Mouse (Mus musculus) megakaryocyte progenitor cell, adult 5-6 weeks (primary cell): ENCODE results near the gene Fmnl3. TPM values are rescaled to one million over a fixed set of nuclear protein-coding genes. Genes with fewer than 3 reads are reported as not detected.

Experiments used
- total RNA-seq, 2 experiments: library from RNA; stranded (forward) in 1 of 2; stranded (reverse) in 1 of 2; fragments of 157-497, 149-512 nt in 1 of 2; fragments of 200-1000 nt in 1 of 2; gene quantifications; 2 replicates each; pipeline versions ENCODE4 v1.2.3 to v1.2.4; 2015 to 2017

Fmnl3 gene
- total RNA-seq, 2 experiments from 2014 or later, result 11.4 to 17.2 TPM

Other genes with a start within 250 kb of the Fmnl3 start
- 0.27 TPM in 1 of 2 replicates, not detected in the other for gene Spats2, start 244.6 kb downstream of the Fmnl3 start, total RNA-seq (2015)
- gene Spats2, start 244.6 kb downstream of the Fmnl3 start, total RNA-seq (2017), result 0.25 and 0.44 TPM in 2 replicates
- not detected in 2 replicates for gene Kcnh3, start 145.6 kb downstream of the Fmnl3 start, total RNA-seq (2015)
- gene Kcnh3, start 145.6 kb downstream of the Fmnl3 start, total RNA-seq (2017), result not detected in 2 replicates
- gene Mcrs1, start 118.5 kb downstream of the Fmnl3 start, total RNA-seq (2015), result 37.8 and 41.4 TPM in 2 replicates
- gene Mcrs1, start 118.5 kb downstream of the Fmnl3 start, total RNA-seq (2017), result 28.2 and 39.7 TPM in 2 replicates
- gene Prpf40b, start 75.4 kb downstream of the Fmnl3 start, total RNA-seq (2015), result 7.8 and 11.0 TPM in 2 replicates
- gene Prpf40b, start 75.4 kb downstream of the Fmnl3 start, total RNA-seq (2017), result 8.1 and 10.3 TPM in 2 replicates
- not detected in 2 replicates for gene Fam186b, start 74.6 kb downstream of the Fmnl3 start, total RNA-seq (2015)
- not detected in 2 replicates for gene Fam186b, start 74.6 kb downstream of the Fmnl3 start, total RNA-seq (2017)
- 381 and 438 TPM in 2 replicates for gene Tmbim6, start 22.4 kb upstream of the Fmnl3 start, total RNA-seq (2015)
- gene Tmbim6, start 22.4 kb upstream of the Fmnl3 start, total RNA-seq (2017), result 164 and 187 TPM in 2 replicates
- 4.0 and 9.7 TPM in 2 replicates for gene Nckap5l, start 87.3 kb upstream of the Fmnl3 start, total RNA-seq (2015)
- 0.17 and 2.2 TPM in 2 replicates for gene Nckap5l, start 87.3 kb upstream of the Fmnl3 start, total RNA-seq (2017)
- 3.9 and 5.6 TPM in 2 replicates for gene Bcdin3d, start 104.2 kb upstream of the Fmnl3 start, total RNA-seq (2015)
- gene Bcdin3d, start 104.2 kb upstream of the Fmnl3 start, total RNA-seq (2017), result 3.7 and 6.2 TPM in 2 replicates
- gene Faim2, start 157.7 kb upstream of the Fmnl3 start, total RNA-seq (2015), result 0.39 and 0.56 TPM in 2 replicates
- 0.10 and 0.17 TPM in 2 replicates for gene Faim2, start 157.7 kb upstream of the Fmnl3 start, total RNA-seq (2017)
- gene Aqp2, start 208.6 kb upstream of the Fmnl3 start, total RNA-seq (2015), result not detected in 2 replicates
- gene Aqp2, start 208.6 kb upstream of the Fmnl3 start, total RNA-seq (2017), result not detected in 2 replicates
- gene Aqp5, start 220.3 kb upstream of the Fmnl3 start, total RNA-seq (2015), result not detected in 2 replicates
- not detected in 2 replicates for gene Aqp5, start 220.3 kb upstream of the Fmnl3 start, total RNA-seq (2017)
- gene Aqp6, start 230.9 kb upstream of the Fmnl3 start, total RNA-seq (2015), result not detected in 2 replicates
- gene Aqp6, start 230.9 kb upstream of the Fmnl3 start, total RNA-seq (2017), result not detected in 2 replicates